Mouse (Mus musculus): ENCODE results near the gene Gm6880. TPM values are rescaled to one million over a fixed set of nuclear protein-coding genes. Genes with fewer than 3 reads are reported as not detected.

The Gm6880 gene
- polyA plus RNA-seq (2017; shearing (Covaris generic)): not detected

GRCm38 (mm10) chrX:74481349-74481885 lies at the start of gene Gm6880:
Gene Gm6880, minus strand, starts transcription at chrX:74481399.

Other genes starting within 250 kb of the Gm6880 start
- gene Flna, start 231.6 kb downstream of the Gm6880 start, polyA plus RNA-seq (2017; shearing (Covaris generic)): 384 TPM
- gene Emd, start 226.7 kb downstream of the Gm6880 start, polyA plus RNA-seq (2017; shearing (Covaris generic)): 81.4 TPM
- 111 TPM for gene Rpl10, start 210.6 kb downstream of the Gm6880 start, polyA plus RNA-seq (2017; shearing (Covaris generic))
- gene Taz, start 199.5 kb downstream of the Gm6880 start, polyA plus RNA-seq (2017; shearing (Covaris generic)): 109 TPM
- gene Dnase1l1, start 199.1 kb downstream of the Gm6880 start, polyA plus RNA-seq (2017; shearing (Covaris generic)): 18.5 TPM
- gene Atp6ap1, start 184.3 kb downstream of the Gm6880 start, polyA plus RNA-seq (2017; shearing (Covaris generic)): 138 TPM
- gene Gdi1, start 176.4 kb downstream of the Gm6880 start, polyA plus RNA-seq (2017; shearing (Covaris generic)): 206 TPM
- gene Fam50a, start 168.4 kb downstream of the Gm6880 start, polyA plus RNA-seq (2017; shearing (Covaris generic)): 57.9 TPM
- 1.1 TPM for gene Plxna3, start 152.3 kb downstream of the Gm6880 start, polyA plus RNA-seq (2017; shearing (Covaris generic))
- gene Lage3, start 127.8 kb downstream of the Gm6880 start, polyA plus RNA-seq (2017; shearing (Covaris generic)): 15.3 TPM
- gene Ubl4a, start 108.2 kb downstream of the Gm6880 start, polyA plus RNA-seq (2017; shearing (Covaris generic)): 39.3 TPM
- 27.0 TPM for gene Slc10a3, start 108.0 kb downstream of the Gm6880 start, polyA plus RNA-seq (2017; shearing (Covaris generic))
- gene Fam3a, start 88.1 kb downstream of the Gm6880 start, polyA plus RNA-seq (2017; shearing (Covaris generic)): 15.6 TPM
- 33.0 TPM for gene Ikbkg, start 88.1 kb downstream of the Gm6880 start, polyA plus RNA-seq (2017; shearing (Covaris generic))
- gene G6pdx, start 52.2 kb downstream of the Gm6880 start, polyA plus RNA-seq (2017; shearing (Covaris generic)): 49.1 TPM
- 0.13 TPM for gene Olfr1326-ps1, start 93.5 kb upstream of the Gm6880 start, polyA plus RNA-seq (2017; shearing (Covaris generic))
- gene Olfr1325, start 111.3 kb upstream of the Gm6880 start, polyA plus RNA-seq (2017; shearing (Covaris generic)): not detected
- gene Gm5640, start 164.2 kb upstream of the Gm6880 start, polyA plus RNA-seq (2017; shearing (Covaris generic)): not detected

All from effector memory CD4-positive, alpha-beta T cell, adult 7 months (primary cell).